Mouse (Mus musculus) neural tube, embryonic 11.5 days (tissue): Measurements from ENCODE around the gene Btnl4. TPM values are rescaled to one million over a fixed set of nuclear protein-coding genes. Genes with fewer than 3 reads are reported as not detected.

ENCODE experiments used
- ATAC-seq: fragments of 200-750 bp; cut with Nextera tagmentation; 2 replicates; pipeline ENCODE4 v1.8.0; 2017; ENCODE audit warnings: moderate number of reproducible peaks, mild to moderate bottlenecking, moderate TSS enrichment, moderate library complexity; ENCODE audit not compliant: insufficient read depth, low FRiP score, low TSS enrichment
- DNase-seq: peaks from one replicate; pipeline ENCODE4 v3.0.0-alpha.2; 2015; ENCODE audit warnings: low spot score
- H3K27ac ChIP-seq: fragments of 300-500 bp; sonication (generic); 2 replicates; pipeline ENCODE4 v1.5.1; 2014; ENCODE audit warnings: low read depth, mild to moderate bottlenecking, low read length
- H3K27me3 ChIP-seq: fragments of 300-500 bp; sonication (generic); 2 replicates; pipeline ENCODE4 v1.6.1; 2014; ENCODE audit warnings: mild to moderate bottlenecking, low read length, mixed read lengths; ENCODE audit not compliant: control insufficient read depth, insufficient read depth
- H3K36me3 ChIP-seq: fragments of 300-500 bp; sonication (generic); 2 replicates; pipeline ENCODE4 v1.6.1; 2014; ENCODE audit warnings: mild to moderate bottlenecking, low read length, moderate library complexity, mixed read lengths; ENCODE audit not compliant: control insufficient read depth, insufficient read depth
- H3K4me1 ChIP-seq: fragments of 300-500 bp; sonication (generic); 2 replicates; pipeline ENCODE4 v1.6.1; 2014; ENCODE audit warnings: low read length, mixed read lengths; ENCODE audit not compliant: control insufficient read depth, insufficient read depth
- H3K4me2 ChIP-seq: fragments of 300-500 bp; sonication (generic); 2 replicates; pipeline ENCODE4 v1.6.1; 2014; ENCODE audit warnings: low read depth, mild to moderate bottlenecking, moderate library complexity
- H3K4me3 ChIP-seq: fragments of 300-500 bp; sonication (generic); 2 replicates; pipeline ENCODE4 v1.5.1; 2014; ENCODE audit warnings: low read depth, low read length
- H3K9ac ChIP-seq: fragments of 300-500 bp; sonication (generic); 2 replicates; pipeline ENCODE4 v1.6.1; 2014; ENCODE audit warnings: mild to moderate bottlenecking, low read length
- H3K9me3 ChIP-seq: fragments of 300-500 bp; sonication (generic); 2 replicates; pipeline ENCODE4 v1.6.1; 2016; ENCODE audit warnings: low read length; ENCODE audit not compliant: control insufficient read depth
- WGBS: fragments of 180-500 bp; shearing (Covaris S2); extraction: QIAGEN DNeasy Blood & Tissue Kit; methylation state at CpG from one replicate; pipeline ENCODE4 v1.1.7; 2014; 5-methylcytosine and 5-hydroxymethylcytosine counted together
- polyA plus RNA-seq: library from polyadenylated mRNA; unstranded; fragments of >200 nt; fragmentation: Nextera tagmentation; extraction: Ambion mirVana; gene quantifications from 2 replicates; pipeline ENCODE4 v1.2.1, GENCODE M21; 2014

Gene Btnl4
- polyA plus RNA-seq, 1 experiment from 2014 or later, result not detected

GRCm38 (mm10) chr17:34457668-34458067, 19.4 kb downstream of the Btnl4 start:
- no peaks in the 10 kb centered on the region for H3K4me1 ChIP-seq
- no peaks in the 10 kb centered on the region for H3K9me3 ChIP-seq
- H3K36me3 ChIP-seq, result no peaks in the 10 kb centered on the region
- no peak overlapping the region for H3K27ac ChIP-seq
- DNase-seq (no peak), ATAC-seq (no peak)
- H3K4me2 ChIP-seq, result no peak overlapping the region
- no peak overlapping the region for H3K9ac ChIP-seq
- no peaks in the 10 kb centered on the region for H3K27me3 ChIP-seq
- H3K4me3 ChIP-seq, result no peak overlapping the region
- WGBS, result 83% methylated on average over 4 of the region's 4 CpGs

DNA sequence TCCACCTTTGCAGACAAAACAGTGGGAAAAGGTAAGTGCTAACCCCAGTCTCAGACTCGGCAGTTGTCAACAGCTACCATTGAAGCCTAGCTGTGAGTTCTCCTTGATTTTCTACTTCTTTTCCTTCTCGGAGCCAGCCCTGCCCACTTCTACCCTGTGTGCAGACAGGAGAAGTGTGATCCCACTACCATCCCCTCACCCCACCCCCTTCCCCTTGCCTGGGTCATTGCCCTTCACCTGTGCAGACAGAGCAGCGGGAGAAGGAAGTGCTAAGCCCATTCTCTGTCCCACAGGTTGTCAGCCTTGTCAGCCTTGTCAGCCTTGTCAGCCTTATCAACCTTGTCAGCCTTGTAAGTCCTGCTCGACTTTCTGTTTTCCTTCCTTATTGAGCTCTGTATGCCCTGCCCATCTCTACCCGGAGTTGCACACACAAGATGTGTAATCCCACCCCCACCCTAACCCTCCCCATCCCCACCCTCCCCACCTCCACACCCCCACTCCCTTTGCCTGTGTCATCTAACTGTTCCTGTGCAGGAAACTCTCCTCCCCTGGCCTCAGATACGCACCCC, 28.6 kb downstream of the Btnl4 start:
- ATAC-seq, result no peak
- no peak overlapping the region for H3K27ac ChIP-seq
- H3K4me3 ChIP-seq, result no peak overlapping the region
- no peaks in the 10 kb centered on the region for H3K4me1 ChIP-seq
- DNase-seq, result no peak
- H3K4me2 ChIP-seq, result no peak overlapping the region
- WGBS, result 72% methylated on average over 6 of the region's 6 CpGs
- H3K27me3 ChIP-seq, result no peaks in the 10 kb centered on the region
- no peak overlapping the region for H3K9ac ChIP-seq
- no peaks in the 10 kb centered on the region for H3K9me3 ChIP-seq
- no peaks in the 10 kb centered on the region for H3K36me3 ChIP-seq

DNA sequence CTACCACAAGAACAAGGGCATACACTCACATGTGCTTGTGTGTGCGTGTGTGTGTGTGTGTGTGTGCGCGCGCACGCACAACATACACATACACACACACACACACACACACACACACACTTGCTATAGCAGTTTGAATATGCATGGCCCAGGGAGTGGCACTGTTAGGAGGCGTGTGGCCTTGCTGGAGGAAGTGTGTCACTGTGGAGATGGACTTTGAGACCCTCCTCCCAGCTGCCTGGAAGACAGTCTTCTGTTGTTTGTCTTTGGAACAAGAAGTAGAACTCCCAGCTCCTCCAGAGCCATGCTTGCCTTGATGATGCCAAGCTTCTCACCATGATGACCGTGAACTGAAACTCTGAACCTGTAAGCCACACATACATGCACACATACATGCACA, 35.1 kb downstream of the Btnl4 start:
- no peak overlapping the region for H3K4me2 ChIP-seq
- no peak overlapping the region for H3K9ac ChIP-seq
- ATAC-seq (no peak), DNase-seq (no peak)
- no peaks in the 10 kb centered on the region for H3K4me1 ChIP-seq
- 89% methylated on average over 7 of the region's 7 CpGs for WGBS
- H3K36me3 ChIP-seq, result no peaks in the 10 kb centered on the region
- H3K9me3 ChIP-seq, result no peaks in the 10 kb centered on the region
- no peaks in the 10 kb centered on the region for H3K27me3 ChIP-seq
- no peak overlapping the region for H3K27ac ChIP-seq
- H3K4me3 ChIP-seq, result no peak overlapping the region

GRCm38 (mm10) chr17:34439795-34440194, 37.3 kb downstream of the Btnl4 start:
- Histone ChIP-seq H3K4me3 (no peak overlapping the region), H3K9ac (no peak overlapping the region), H3K36me3 (no peaks in the 10 kb centered on the region), H3K4me2 (no peak overlapping the region), H3K9me3 (no peaks in the 10 kb centered on the region), H3K4me1 (no peaks in the 10 kb centered on the region), H3K27me3 (no peaks in the 10 kb centered on the region), H3K27ac (no peak overlapping the region)
- 58% methylated on average over 3 of the region's 3 CpGs for WGBS
- no peak for DNase-seq
- ATAC-seq, result no peak

DNA sequence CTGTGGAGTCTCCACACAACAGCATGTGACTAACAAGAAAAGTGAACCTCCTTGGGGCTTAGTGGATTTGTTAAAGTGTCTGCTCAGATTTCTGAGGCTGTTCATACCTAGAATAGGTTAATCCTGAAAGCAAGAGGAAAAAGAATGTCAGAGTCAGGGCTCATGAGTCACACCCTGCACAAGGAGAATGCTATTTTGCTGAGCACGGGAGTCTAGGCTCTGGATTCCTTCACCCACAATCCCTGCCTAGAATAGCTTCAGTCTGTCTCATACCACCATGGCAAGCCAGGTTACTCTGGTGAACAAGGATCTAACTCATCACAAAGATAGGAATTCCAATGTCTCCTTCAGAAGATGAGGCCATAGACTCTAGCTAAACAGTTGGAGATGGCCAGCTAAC, 38.5 kb downstream of the Btnl4 start:
- no peak overlapping the region for H3K4me3 ChIP-seq
- H3K27me3 ChIP-seq, result no peaks in the 10 kb centered on the region
- WGBS, result 79% methylated on average over 1 of the region's 1 CpGs
- H3K4me2 ChIP-seq, result no peak overlapping the region
- no peak for ATAC-seq
- no peaks in the 10 kb centered on the region for H3K9me3 ChIP-seq
- H3K4me1 ChIP-seq, result no peaks in the 10 kb centered on the region
- no peak overlapping the region for H3K9ac ChIP-seq
- no peak overlapping the region for H3K27ac ChIP-seq
- DNase-seq, result no peak
- no peaks in the 10 kb centered on the region for H3K36me3 ChIP-seq

DNA sequence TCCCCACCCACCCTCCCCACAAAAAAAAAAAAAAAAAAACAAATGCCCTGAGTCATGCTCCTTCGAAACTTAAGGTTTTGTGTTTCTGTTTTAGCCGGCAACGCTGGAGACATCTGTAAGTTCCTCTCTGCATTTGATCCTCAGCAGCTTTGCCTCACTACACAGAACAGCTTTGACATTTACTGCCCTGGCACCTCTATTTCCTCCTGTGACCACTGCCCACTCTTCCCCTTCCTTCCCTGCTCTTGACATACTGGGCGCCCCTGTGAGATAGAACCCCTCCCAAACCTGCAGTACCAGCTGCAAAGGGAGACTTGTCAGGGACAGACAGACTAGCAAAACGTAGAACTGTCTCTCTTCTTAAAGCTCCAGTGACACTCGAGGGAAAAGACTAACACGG, 39.5 kb downstream of the Btnl4 start:
- WGBS, result 70% methylated on average over 7 of the region's 7 CpGs
- Histone ChIP-seq H3K9ac (no peak overlapping the region), H3K9me3 (no peaks in the 10 kb centered on the region), H3K4me2 (no peak overlapping the region), H3K4me1 (no peaks in the 10 kb centered on the region), H3K27me3 (no peaks in the 10 kb centered on the region), H3K27ac (no peak overlapping the region), H3K36me3 (no peaks in the 10 kb centered on the region), H3K4me3 (no peak overlapping the region)
- no peak for ATAC-seq
- no peak for DNase-seq

DNA sequence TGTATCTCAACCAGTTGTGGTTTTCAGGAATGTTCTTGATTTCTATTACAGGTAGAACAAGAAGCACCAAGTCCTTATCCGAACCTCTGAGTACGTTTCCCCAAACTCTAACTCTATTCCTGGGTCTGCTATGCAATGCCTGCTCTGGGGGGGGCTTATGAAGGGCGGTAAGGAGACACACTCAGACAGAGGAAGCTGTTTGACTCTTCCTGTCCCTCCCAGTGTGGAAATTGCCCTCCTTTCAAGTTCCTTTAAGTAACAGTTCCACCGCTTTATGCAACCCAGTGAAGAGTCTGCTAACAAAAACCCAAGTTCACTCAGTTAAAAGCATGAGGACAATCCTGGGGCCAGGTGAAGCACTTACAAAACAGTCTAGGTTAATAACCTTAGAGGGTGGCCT, 40.0 kb downstream of the Btnl4 start:
- Histone ChIP-seq H3K36me3 (no peaks in the 10 kb centered on the region), H3K4me1 (no peaks in the 10 kb centered on the region), H3K27me3 (no peaks in the 10 kb centered on the region), H3K9ac (no peak overlapping the region), H3K9me3 (no peaks in the 10 kb centered on the region), H3K27ac (no peak overlapping the region), H3K4me2 (no peak overlapping the region), H3K4me3 (no peak overlapping the region)
- WGBS, result 63% methylated on average over 4 of the region's 4 CpGs
- no peak for DNase-seq
- no peak for ATAC-seq

DNA sequence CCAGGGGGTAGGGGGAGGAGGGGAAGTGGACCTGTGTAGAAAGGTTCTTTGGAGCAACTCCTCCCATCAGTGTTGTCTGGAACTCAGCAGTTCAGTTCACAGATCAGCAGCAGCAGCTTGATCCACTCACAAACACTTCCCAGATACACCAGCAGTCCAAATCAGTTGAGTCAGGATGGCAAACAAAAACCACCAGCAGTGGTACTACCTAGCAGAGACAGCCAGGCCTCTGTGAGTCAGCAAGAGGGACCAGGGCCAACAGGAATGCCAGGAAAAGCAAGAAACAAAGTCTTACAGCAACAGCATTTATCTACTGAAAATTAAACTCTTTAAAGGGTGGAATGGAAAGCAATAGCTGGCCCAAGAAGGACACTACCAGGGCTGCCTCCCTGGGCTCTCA, 49.5 kb downstream of the Btnl4 start:
- H3K4me2 ChIP-seq, result no peak overlapping the region
- no peaks in the 10 kb centered on the region for H3K27me3 ChIP-seq
- no peak overlapping the region for H3K4me3 ChIP-seq
- H3K9ac ChIP-seq, result no peak overlapping the region
- no peaks in the 10 kb centered on the region for H3K36me3 ChIP-seq
- no peak overlapping the region for H3K27ac ChIP-seq
- no peaks in the 10 kb centered on the region for H3K9me3 ChIP-seq
- DNase-seq (no peak), ATAC-seq (no peak)
- no peaks in the 10 kb centered on the region for H3K4me1 ChIP-seq

GRCm38 (mm10) chr17:34420014-34420413, 57.1 kb downstream of the Btnl4 start:
- Histone ChIP-seq H3K4me3 (no peak overlapping the region), H3K9me3 (no peaks in the 10 kb centered on the region), H3K9ac (no peak overlapping the region), H3K36me3 (no peaks in the 10 kb centered on the region), H3K4me1 (no peaks in the 10 kb centered on the region), H3K4me2 (no peak overlapping the region), H3K27me3 (no peaks in the 10 kb centered on the region), H3K27ac (no peak overlapping the region)
- ATAC-seq (no peak), DNase-seq (no peak)
- WGBS, result 84% methylated on average over 7 of the region's 7 CpGs
